Mouse (Mus musculus) erythroblast, adult 5-6 weeks (primary cell): ENCODE data around the gene Gm2042. TPM values are rescaled to one million over a fixed set of nuclear protein-coding genes. Genes with fewer than 3 reads are reported as not detected.
"Not testable (repeated sequence)": the region's sequence is repeated elsewhere in the genome, so short reads cannot be mapped to it uniquely, and the experiment has no call there.

Experiments
- ATAC-seq: replicated peaks from 2 replicates; pipeline ENCODE4 v1.8.0; 2016; ENCODE audit warnings: moderate number of reproducible peaks, mild to moderate bottlenecking, moderate TSS enrichment, inconsistent platforms; ENCODE audit not compliant: poor library complexity, low FRiP score, severe bottlenecking
- total RNA-seq, 2 experiments: library from RNA; stranded (forward) in 1 of 2; stranded (reverse) in 1 of 2; fragments of 150-400 nt in 1 of 2; fragments of 200-764, 138-1000 nt in 1 of 2; gene quantifications; 2 replicates each; pipeline versions ENCODE4 v1.2.3 to v1.2.4; 2015 to 2017; ENCODE audit warnings: low replicate concordance in 2 of 2

Gene Gm2042
- total RNA-seq (2015; ENCODE audit: low replicate concordance) (not detected in 2 replicates), total RNA-seq (2017; ENCODE audit: low replicate concordance) (0.98 and 2.0 TPM in 2 replicates)

DNA sequence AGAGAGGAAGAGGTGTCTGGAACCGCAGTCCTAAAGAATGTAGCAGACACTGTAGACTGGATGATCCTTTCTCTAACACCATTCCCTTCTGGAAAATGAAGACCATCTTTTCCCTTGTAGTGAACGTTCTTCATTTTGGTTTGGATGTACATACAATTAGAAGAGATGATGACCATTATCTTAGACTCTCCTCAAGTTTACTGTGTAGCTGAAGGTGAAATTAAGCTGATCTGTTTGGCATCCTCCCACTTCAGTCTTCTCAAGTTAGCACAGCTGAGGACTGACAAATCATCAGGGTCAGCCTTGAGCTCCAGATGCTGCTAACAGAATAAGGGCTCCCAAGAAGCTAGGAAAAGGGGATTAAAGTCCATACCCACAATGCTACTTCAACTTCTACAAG, at the start of gene Gm2042:
Gm2042 (plus strand) TSS at position 301 of the 400 bp plus-strand sequence.
- not testable (repeated sequence) for ATAC-seq

DNA sequence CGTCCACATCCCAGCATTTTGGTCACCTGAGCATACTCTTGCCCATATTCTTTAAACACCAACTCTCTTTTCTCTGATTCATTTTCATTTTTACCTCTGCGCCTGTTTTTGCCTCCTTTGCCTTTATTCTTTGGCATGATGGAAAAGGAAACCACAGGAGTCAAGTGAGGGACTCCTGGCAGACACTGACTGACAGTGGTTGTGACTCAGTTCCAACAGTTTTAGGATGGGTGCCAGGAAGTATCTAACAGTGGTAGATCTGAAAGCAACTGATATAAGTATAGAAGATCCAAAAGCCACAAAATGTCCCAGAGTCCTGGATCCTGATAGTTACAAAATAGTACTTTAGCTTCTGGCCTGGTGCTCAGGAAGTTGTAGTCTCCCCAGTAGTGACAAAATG, 34.2 kb upstream of the Gm2042 start, which contains the start of gene Gm2035:
Gm2035 (minus strand) TSS at position 137 of the 400 bp plus-strand sequence.
- ATAC-seq: not testable (repeated sequence)

DNA sequence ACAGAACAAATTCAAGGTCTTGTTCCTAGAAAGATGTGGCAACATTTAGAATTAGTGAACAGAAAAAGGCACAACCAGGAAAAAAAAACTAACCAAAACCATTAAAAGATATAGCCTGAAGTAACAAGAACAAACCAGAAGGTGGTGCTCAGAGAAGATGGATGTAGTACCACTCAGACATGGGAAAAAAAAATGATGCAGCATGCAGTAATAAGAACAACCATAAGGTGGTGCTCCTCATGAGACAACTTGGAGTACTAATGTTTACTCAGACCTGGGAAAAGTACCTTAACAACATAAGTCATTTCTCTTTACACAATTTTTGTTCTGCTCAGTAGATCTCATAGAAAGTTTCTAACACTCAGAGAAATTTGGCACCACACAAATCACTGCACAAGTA, 30.1 kb downstream of the Gm2042 start:
- not testable (repeated sequence) for ATAC-seq

DNA sequence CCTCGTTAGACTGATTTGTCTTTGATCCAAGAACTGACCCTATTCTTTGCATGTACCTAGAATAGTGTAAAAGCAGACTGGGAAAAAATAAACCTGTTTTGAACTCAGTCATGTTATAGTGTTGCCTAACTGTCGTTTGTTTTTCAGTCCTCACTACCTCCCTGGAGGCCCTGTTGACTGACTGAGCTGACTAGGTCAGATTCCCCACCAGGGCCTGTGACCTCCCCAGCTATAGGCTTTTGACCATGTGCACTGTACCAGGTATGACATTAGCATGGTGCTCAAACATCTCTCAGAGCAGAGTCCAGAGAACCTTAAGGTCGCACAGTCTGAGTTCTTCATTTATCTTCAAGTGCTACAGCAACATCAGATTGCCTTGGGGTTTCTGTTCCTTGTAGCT, 50.2 kb downstream of the Gm2042 start:
- not testable (repeated sequence) for ATAC-seq

Other genes starting within 250 kb of the Gm2042 start
- not detected in 2 replicates for gene Gm21319, start 178.3 kb upstream of the Gm2042 start, total RNA-seq (2015; ENCODE audit: low replicate concordance)
- gene Gm21319, start 178.3 kb upstream of the Gm2042 start, total RNA-seq (2017; ENCODE audit: low replicate concordance): not detected in 2 replicates
- gene Gm21936, start 158.6 kb upstream of the Gm2042 start, total RNA-seq (2015; ENCODE audit: low replicate concordance): not detected in 2 replicates
- not detected in 2 replicates for gene Gm21936, start 158.6 kb upstream of the Gm2042 start, total RNA-seq (2017; ENCODE audit: low replicate concordance)
- not detected in 2 replicates for gene BB287469, start 137.5 kb upstream of the Gm2042 start, total RNA-seq (2015; ENCODE audit: low replicate concordance)
- gene BB287469, start 137.5 kb upstream of the Gm2042 start, total RNA-seq (2017; ENCODE audit: low replicate concordance): not detected in 2 replicates
- not detected in 2 replicates for gene Gm2001, start 111.7 kb upstream of the Gm2042 start, total RNA-seq (2015; ENCODE audit: low replicate concordance)
- gene Gm2001, start 111.7 kb upstream of the Gm2042 start, total RNA-seq (2017; ENCODE audit: low replicate concordance): not detected in 2 replicates
- gene Gm2016, start 80.0 kb upstream of the Gm2042 start, total RNA-seq (2015; ENCODE audit: low replicate concordance): not detected in 2 replicates
- not detected in 2 replicates for gene Gm2016, start 80.0 kb upstream of the Gm2042 start, total RNA-seq (2017; ENCODE audit: low replicate concordance)
- not detected in 2 replicates for gene Gm2022, start 58.7 kb upstream of the Gm2042 start, total RNA-seq (2015; ENCODE audit: low replicate concordance)
- gene Gm2022, start 58.7 kb upstream of the Gm2042 start, total RNA-seq (2017; ENCODE audit: low replicate concordance): not detected in 2 replicates
- gene Gm2035, start 34.2 kb upstream of the Gm2042 start, total RNA-seq (2015; ENCODE audit: low replicate concordance): not detected in 2 replicates
- not detected in 2 replicates for gene Gm2035, start 34.2 kb upstream of the Gm2042 start, total RNA-seq (2017; ENCODE audit: low replicate concordance)
- not detected in 2 replicates for gene Gm2075, start 57.8 kb downstream of the Gm2042 start, total RNA-seq (2015; ENCODE audit: low replicate concordance)
- gene Gm2075, start 57.8 kb downstream of the Gm2042 start, total RNA-seq (2017; ENCODE audit: low replicate concordance): not detected in 2 replicates
- not detected in 2 replicates for gene Gm6803, start 64.7 kb downstream of the Gm2042 start, total RNA-seq (2015; ENCODE audit: low replicate concordance)
- not detected in 2 replicates for gene Gm6803, start 64.7 kb downstream of the Gm2042 start, total RNA-seq (2017; ENCODE audit: low replicate concordance)
- gene Gm2056, start 72.9 kb downstream of the Gm2042 start, total RNA-seq (2015; ENCODE audit: low replicate concordance): not detected in 2 replicates
- not detected in 2 replicates for gene Gm2056, start 72.9 kb downstream of the Gm2042 start, total RNA-seq (2017; ENCODE audit: low replicate concordance)
- not detected in 2 replicates for gene Gm16368, start 129.6 kb downstream of the Gm2042 start, total RNA-seq (2015; ENCODE audit: low replicate concordance)
- gene Gm16368, start 129.6 kb downstream of the Gm2042 start, total RNA-seq (2017; ENCODE audit: low replicate concordance): not detected in 2 replicates
- not detected in 2 replicates for gene Gm10436, start 228.0 kb downstream of the Gm2042 start, total RNA-seq (2015; ENCODE audit: low replicate concordance)
- not detected in 2 replicates for gene Gm10436, start 228.0 kb downstream of the Gm2042 start, total RNA-seq (2017; ENCODE audit: low replicate concordance)